Mouse (Mus musculus) olfactory bulb, adult 2 months (tissue): ENCODE data around the gene Hyou1.

ENCODE experiments used
- CTCF ChIP-seq: fragments of 200-500 bp; IDR thresholded peaks from 2 replicates; pipeline ENCODE4 v1.5.1; 2012; ENCODE audit warnings: low read depth, mild to moderate bottlenecking, low read length, moderate library complexity; ENCODE audit not compliant: insufficient read depth
- POLR2A ChIP-seq: fragments of 200-500 bp; IDR thresholded peaks from 2 replicates; pipeline ENCODE4 v1.6.1; 2012; ENCODE audit warnings: mild to moderate bottlenecking, low read depth, low read length, moderate library complexity; ENCODE audit not compliant: insufficient read depth

DNA sequence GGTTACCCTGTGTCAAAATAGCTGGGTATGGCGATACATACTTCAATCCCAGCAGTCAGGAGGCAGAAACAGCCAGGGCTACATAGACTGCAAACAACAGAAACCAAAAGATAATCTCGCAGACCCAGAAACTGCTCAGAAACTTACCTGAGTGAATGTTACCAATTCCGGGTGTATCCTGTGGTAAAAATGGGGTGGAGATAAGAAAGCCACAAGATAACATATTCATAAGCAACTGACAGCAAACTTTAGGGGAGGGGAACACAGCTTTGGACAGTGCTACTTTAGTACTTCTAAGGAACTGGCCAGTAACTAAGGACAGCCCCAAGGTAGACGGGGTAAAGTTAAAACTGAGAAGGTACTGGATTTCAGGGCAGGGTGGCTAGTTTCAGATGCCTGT is 33.0 kb downstream of the Hyou1 start:
- TF ChIP-seq POLR2A (no peak), CTCF (no peak)
